Mouse (Mus musculus) mouse embryonic stem cell (cell line): ENCODE measurements around the gene Rabac1.

Experiments
- in situ Hi-C, 2 experiments: fragments of 300-500 bp; cut with MboI; formaldehyde crosslinking; loops; 1 replicate in 1 of 2; 3 replicates in 1 of 2; pipeline ENCODE4 v1.14.3; 2019 to 2020; ENCODE audit warnings: low sequenced_read_pairs in 2 of 2, low pct_unique_long_range_greater_than_20kb in 1 of 2, mixed read lengths in 1 of 2; ENCODE audit not compliant: unreplicated experiment in 1 of 2

Rabac1 gene

DNA sequence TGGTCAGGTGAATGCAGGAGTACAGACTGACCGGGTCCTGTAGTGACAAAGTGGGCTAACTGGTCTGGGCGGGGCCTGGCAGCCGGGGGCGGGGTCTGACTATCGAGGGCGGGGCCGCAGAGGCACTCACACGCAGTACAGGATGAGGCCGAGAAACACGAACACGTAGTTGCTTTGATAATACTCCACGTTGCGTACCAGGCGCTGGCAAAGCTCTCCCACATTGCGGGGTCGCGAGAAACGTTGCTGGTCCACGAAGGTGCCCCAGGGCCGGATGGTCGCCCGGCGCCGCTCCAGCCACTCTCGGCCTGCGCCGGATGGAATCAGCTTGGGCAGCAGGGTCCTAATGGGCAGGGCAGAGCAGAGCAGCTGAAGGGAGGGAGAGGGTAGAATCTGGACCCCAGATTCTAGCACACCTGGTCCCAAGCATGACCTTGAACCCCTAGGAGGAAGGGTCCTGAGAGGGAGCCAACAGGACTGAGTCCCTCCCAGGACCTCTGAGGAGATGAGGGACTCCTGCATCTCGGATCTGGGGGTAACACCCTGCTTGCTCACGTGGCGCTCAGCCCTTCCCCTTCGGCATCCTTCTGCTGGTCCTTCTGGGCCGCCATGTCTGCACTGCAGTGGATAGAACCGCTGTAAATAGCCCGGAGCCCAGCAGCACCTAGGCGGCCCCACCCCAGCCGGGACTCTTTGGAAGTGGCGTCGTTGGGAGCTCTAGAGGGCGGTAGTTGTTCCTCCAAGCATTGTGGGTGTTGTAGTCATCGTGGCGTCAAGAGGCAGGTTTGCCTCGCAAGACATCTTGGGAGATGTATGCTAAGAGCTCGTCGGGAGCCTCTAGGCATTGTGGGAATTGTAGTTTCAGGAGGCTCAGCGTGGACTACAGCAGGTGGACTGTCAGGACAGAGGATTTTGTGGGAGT lies at the start of gene Rabac1:
Gene Rabac1 (minus strand): TSS at position 783 of the 922 bp plus-strand sequence.
- in situ Hi-C loops: loop anchor here in 1 of 2 experiments (5.0 kb wide), 1 partner anchor 160 kb away; no protein-coding TSS in a partner anchor

DNA sequence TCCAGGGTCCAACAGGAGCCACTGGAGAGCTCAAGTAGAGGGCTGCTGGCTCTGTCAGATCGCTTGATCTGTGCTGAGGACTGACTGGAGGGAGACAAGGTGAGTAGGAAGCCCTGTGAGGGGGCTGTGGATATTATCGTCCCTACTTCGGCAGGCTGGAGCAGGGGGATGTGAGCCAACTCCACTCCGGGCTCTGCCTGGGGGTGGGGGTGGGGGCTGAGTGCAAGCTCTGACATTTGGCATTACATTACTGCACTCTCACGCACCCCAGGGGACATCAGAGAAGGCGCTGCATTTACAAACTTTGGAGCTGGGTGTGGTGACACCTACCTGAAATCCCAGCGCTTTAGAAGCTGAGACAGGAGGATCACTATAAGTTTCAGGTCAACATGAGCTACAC lies 39.0 kb upstream of the Rabac1 start:
- in situ Hi-C loops: loop anchor here in 1 of 2 experiments (25.0 kb wide), 1 partner anchor 101 kb away; no protein-coding TSS in a partner anchor

DNA sequence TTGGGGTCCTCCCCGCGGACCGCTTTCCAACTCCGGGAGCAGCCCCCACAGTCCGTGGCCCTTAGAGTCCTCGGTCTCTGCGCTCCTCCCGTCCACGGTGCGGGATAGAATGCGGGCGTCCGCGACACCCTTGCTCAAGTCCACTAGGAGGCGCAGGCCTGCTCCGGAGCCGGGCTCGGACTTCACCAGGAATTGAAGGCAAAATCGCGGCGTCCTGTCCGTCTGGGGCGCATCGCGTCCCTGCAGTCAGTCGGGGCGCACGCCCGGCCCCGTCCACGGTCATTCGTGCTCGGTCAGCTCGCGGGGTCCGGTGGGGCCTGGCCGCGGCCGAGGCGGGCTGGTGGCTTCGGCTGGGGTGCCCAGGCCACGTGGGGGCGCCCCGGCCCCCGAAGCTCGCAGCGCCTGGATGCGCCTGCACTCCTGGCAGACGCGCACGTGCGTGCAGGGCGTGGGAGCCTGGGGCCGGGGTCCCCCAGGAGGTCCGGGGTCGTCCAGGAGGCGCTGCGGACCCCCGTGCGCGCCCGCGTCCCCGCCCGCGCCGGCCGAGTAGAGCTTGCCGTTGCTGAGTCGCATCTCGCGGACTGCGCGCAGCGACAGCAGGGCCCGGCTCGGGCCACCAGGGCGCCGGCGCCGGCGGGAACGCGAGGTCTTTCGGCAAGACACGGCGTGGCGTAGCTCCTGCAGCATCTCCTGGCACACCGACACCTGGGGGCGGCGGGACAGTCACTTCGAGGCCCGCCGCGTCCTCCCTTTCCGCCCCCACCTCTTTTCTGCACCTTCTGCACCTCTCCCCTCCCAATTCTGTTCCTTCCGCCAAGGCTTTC lies 37.7 kb upstream of the Rabac1 start:
- in situ Hi-C loops: loop anchor here in 1 of 2 experiments (25.0 kb wide), 1 partner anchor 102 kb away; no protein-coding TSS in a partner anchor

DNA sequence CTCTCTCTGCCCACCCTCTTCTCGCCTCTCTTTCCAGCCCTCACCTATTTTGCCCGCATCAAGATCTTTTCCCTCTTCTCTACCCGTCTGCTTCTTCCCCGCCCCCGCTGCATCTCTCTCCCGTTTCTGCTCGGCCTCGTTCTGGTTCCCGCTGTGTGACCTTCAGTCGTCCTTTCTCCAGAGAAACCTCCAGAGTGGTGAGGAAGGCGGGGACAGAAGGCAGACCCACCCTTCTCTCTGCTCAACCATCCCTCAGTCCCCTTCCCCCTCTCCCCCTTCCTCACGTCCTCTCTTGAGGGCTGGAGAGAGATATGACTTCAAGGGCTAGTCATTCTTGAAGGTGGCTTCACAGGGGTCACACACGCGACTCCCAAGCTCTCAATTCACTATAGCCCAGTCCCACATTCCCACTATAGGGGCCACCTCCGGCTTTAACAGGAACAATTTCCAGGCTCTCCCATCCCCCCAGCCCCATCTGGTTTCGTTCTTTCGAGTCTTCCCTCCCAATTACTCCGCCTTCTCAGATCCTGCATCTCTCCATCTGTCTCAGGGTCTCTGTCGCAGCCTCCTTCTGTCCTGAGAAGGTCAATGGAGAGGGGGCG lies 36.6 kb upstream of the Rabac1 start:
- in situ Hi-C loops: loop anchor here in 1 of 2 experiments (25.0 kb wide), 1 partner anchor 103 kb away; no protein-coding TSS in a partner anchor

DNA sequence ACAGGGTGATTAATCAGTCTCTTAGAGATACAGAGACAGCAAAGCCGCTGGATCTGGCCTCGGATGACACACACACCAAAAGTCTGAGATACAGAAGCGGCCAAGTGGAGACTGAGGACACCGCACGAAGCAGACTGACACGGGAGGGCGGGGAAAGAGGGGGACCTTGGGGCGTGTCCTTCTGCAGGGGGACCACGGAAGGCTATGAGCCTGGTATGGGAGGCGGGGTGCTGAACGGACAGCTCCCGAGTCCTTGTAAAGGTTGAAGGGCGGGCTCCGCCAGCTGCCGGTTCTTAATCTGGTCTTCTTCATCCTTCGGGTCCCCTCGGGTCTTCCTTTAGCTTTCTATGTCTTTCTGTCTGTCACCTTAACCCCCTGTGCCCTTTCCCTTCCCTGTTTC lies 36.1 kb upstream of the Rabac1 start:
- in situ Hi-C loops: loop anchor here in 1 of 2 experiments (25.0 kb wide), 1 partner anchor 104 kb away; no protein-coding TSS in a partner anchor

DNA sequence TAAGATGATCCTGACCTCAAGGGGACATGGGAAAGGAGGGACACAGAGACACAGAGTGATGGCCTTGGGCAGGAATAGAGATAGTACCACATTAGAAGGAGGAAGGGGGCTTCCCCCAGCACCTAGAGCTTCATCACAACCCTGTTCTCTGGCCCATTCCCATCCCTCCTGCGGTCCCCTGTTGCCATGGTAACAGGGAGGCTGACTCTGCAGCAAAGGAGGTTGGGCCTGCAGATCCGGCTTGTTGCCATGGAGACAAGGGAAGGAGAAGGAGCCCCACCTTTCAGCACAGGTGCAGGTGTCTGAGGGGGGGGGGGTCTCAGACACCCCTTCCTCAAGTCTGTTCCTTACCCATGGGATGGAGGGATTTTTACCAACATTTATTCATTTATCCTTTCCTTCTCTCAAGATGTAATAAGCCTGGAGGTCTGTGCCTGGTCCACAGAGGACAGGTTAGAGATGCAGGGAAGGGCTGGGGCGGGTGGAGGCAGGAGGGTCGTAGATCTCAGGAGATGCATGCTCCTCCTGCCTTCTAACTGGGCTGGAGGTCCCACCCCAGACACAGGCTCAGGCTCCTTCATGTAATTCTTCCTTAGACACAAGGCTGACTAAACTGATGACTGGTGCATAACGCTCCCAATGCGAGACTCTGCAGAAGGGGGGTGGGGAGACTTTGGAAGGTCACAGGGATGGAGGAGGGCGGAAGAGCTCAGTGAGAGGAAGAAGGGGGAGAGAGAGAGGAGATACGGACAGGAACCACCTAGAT lies 35.2 kb upstream of the Rabac1 start:
- in situ Hi-C loops: loop anchor here in 1 of 2 experiments (25.0 kb wide), 1 partner anchor 105 kb away; no protein-coding TSS in a partner anchor

DNA sequence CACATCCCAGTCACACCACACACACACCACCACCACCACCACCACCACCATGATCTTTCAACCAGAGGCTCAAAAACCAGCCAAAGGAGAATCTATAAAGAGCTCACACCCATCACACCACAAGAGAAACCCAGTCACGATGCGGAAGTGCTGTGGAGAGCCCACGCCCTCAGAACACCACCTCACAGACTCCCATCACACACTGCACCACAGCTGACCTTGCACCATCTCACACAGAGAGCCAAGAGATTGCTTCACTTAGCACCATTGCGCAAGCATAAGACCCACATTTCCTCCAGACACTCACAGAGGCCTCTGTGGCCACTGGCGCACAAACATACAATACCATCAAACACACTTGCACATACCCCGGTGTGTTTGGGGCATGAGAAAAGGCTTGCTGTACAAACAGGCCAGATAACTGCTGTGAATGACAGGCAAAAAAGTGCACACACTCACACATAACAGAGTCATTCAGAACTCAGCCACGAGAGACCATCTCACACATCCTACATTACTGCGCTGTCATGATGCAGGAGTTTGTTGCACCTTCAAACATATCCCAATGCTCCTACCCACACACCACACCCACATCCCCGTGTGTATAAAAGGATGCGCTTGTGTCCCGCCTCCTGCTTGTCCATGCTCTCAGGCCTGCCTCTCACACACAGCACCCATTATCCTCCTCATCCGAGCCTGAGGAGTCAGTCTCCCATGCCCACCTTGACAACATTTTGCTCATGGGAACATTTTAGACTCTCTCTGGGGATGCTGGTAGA lies 34.2 kb upstream of the Rabac1 start:
- in situ Hi-C loops: loop anchor here in 1 of 2 experiments (25.0 kb wide), 1 partner anchor 106 kb away; no protein-coding TSS in a partner anchor

DNA sequence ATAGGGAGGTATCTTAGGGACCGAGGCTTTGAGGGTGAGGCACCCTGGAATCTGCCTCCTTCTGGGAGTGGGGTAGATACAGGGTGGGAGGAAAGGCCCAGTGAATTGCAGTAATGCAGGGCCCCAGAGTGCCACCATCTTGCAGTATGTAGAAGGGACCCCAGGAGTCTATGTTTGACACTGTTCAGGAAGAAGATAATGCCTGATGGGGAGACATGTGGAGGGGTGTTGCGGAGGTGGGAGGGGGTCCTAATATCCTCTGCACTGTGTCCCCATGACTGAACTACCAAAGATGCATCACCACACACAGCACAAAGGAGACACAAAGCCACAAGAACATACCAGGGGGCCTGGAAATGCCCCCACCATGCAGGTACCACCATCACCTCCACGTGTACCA lies 33.6 kb upstream of the Rabac1 start:
- in situ Hi-C loops: loop anchor here in 1 of 2 experiments (25.0 kb wide), 1 partner anchor 106 kb away; no protein-coding TSS in a partner anchor

DNA sequence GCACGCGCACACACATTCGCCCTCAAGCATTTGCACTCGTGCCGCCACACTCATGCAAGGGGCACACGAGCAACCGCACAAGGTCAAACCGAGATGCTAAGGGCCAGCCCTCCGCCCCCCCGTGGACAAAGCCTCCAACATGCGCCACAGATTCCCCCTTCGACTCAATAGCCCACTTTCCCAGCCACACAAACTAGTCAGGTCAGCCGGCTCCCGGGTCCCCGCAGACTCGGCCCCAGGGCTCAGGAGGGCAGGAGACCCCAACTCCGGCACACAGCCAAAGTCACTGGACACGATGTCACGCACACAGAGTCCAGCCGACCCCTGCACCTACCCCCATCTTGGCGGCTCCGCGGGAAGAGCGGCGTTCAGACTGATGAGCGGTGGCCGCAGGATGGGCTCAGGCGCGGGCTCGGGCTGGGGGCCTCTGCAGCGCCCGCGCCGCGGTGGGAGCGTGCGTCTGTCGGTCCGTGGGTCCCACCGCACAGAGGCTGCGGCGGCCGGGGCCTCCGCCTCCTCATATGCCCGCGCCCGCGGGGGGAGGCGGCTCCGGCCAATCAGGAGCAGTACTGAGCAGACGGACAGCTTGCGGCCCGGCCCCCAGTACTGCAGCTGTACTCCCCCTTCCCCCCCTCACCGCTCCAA lies 33.0 kb upstream of the Rabac1 start, which contains the start of gene Atp1a3:
Gene Atp1a3 (minus strand): TSS at position 538 of the 645 bp plus-strand sequence.
- in situ Hi-C loops: loop anchor here in 1 of 2 experiments (25.0 kb wide), 1 partner anchor 107 kb away; no protein-coding TSS in a partner anchor

DNA sequence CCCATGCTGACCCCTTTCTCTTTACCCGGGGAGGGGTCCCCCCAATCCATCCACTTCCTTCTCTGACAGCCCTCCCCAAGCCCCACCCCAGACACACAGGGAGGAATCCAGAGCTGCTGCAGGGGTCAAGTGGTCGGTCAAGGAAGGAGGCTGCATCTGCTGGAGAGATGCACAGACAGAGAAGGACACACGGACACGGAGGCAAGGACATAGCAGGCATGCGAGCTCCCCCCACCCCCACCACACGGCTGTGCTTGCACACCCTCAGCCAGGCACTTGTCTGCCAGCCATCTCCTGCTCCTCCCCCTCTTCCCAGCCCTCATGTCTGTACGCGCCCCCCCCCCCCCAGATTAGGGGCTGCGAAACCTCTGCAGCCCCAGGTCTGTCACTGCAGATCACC lies 32.3 kb upstream of the Rabac1 start:
- in situ Hi-C loops: loop anchor here in 1 of 2 experiments (25.0 kb wide), 1 partner anchor 107 kb away; no protein-coding TSS in a partner anchor

DNA sequence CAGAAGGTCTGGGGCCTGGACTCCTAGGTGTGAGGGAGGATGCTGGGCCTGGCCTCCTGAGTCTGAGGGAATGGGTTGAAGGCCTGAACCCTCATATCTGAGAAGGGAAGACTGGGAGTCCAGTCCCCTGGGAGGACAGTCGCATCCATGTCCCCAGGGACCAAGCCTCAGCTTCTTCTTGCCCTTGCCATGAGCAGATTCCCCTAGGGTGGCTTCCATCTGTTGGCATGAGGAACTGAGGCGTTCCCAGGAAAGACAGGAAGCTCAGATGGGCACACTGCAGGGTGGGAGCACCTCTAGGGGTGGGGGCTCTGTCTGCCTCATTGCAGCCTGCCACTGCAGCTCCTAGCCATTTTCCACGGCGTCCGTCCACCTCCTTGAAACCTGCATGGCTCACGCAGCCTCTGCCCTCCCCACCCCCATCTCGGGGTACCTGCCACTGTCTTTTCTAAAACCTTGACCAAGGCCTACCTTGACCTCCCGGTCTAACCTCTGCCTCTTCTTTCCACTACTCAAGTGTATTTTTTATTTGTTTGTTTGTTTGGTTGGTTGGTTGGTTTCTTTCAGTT lies 31.4 kb upstream of the Rabac1 start:
- in situ Hi-C loops: loop anchor here in 1 of 2 experiments (25.0 kb wide), 1 partner anchor 108 kb away; no protein-coding TSS in a partner anchor

DNA sequence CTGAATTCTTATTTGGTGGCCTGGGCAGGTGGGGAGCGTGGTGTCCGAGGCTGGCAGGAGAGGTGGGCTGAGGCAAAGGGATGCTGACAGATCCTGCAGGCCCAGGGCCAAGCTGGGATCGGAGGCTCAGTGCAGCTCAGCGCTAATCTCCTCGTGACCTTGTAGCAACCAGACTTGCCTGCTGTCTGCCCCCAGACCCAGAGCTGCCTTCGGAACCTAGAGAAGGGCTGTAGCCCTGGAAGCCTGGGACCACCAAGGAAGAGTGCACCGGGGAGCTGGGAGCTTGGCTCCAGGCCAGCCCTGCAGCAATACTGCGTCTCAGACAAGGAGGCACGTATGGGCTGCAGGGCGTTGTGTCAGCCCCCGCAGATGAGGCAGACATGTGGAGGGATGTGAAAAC lies 30.7 kb upstream of the Rabac1 start:
- in situ Hi-C loops: loop anchor here in 1 of 2 experiments (25.0 kb wide), 1 partner anchor 109 kb away; no protein-coding TSS in a partner anchor

DNA sequence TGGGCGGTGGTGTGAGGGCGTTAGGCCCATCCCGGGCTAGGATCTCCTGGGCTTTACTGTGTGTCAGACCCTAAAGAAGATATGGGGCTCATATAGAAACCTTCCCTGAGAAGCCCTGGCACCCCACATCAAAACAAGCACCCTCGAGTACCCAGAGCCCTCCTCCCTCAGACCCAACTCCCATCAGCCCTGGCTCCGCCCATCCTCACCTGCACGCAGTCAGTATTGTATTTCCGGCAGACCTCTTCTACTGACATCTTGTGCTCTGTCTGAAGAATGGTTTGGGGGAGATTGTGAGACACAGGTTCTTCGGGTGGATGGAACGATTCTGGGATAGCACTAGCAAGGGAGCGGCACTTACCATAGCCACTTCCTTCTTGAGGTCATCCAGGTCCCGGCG lies 28.2 kb upstream of the Rabac1 start:
- in situ Hi-C loops: loop anchor here in 1 of 2 experiments (25.0 kb wide), 1 partner anchor 112 kb away; no protein-coding TSS in a partner anchor

DNA sequence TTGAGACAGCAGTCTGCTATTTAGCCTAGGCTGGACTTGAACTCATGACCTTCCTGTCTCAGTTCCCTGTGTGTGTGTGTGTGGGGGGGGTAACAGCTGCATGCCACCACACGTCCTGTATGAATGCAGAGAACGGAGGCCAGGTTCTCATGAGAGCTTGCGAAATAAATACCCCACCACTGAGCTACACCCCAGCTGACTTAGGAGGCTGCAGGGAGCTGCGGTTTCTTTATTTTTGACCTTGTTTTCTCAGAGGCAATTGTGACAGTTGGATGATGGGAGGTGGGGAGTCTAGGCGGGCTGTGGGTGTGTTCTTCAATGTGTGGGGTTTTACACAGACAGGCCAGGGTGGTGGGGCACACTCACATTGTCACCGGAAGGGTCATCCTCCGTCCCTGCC lies 27.7 kb upstream of the Rabac1 start:
- in situ Hi-C loops: loop anchor here in 1 of 2 experiments (25.0 kb wide), 1 partner anchor 112 kb away; no protein-coding TSS in a partner anchor

DNA sequence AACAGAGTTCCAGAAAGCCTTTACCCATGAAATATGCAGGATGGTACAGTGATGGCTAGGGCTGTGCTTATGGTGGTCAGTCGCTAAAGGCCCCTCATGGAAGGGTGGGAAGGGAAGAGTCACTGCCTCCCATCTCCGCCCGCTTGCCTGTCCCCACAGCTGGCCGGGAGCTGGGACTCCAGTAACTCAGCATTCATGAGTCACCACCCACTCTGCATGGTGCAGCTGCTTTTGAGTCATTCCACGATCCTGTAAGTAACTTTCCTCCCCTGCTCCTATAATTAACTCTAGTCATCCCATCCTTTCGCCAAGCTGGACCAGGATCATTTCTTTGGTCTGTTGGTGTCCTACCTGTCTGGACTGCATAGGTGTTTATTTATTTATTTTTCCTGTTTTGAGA lies 20.5 kb upstream of the Rabac1 start:
- in situ Hi-C loops: loop anchor here in 1 of 2 experiments (25.0 kb wide), 1 partner anchor 394 kb away; the partner anchor contains the start of gene Lipe
